8 mouse cellular contexts compared by ENCODE assay signal in the genomic region with DNA sequence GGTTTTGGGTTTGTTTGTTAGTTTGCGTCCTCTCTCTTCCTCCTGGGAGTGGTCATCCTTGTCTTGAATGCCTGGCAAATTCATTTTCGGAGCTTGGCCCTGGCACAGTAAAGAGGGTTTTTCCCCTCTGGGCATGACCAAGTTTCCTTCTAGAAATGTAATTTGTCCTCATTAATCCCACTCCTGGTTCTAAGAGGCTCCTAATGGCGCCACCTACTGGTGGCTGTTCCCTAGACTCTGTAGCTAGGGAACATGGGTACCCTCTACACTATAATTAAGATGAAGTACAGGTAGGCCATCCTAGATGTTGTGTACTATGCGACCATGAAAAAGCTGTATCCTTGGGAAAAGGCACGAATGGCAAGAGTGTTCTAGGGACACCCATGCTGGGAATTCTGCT. TPM values are rescaled to one million over a fixed set of nuclear protein-coding genes. Genes with fewer than 3 reads are reported as not detected.
DNase-seq lines count a peak whose midpoint lies in the region; ATAC-seq lines count a peak whose summit lies in the region.

No protein-coding gene starts in this region.

- intact Hi-C loops in heart, postnatal 14 days (cut with DNase I) = loop anchor here (5.0 to 10.0 kb wide), 3 partner anchors 105 to 215 kb away; no protein-coding TSS in a partner anchor

- ATAC-seq in erythroid progenitor cell, adult 5-6 weeks (replicated peaks; ENCODE audit: low FRiP score, poor library complexity, severe bottlenecking) = no peak

- DNase-seq in heart, postnatal 14 days = peak; percentile 50 to 67
- DNase-seq in heart, adult 11 months = no peak
- peak; percentile 21 for DNase-seq in ovary, postnatal 14 days (ENCODE audit: low spot score)
- DNase-seq in ovary, adult 18-20 months (ENCODE audit: low spot score) = no peak
- peak; percentile 3 for DNase-seq in c-Kit-positive CD71-positive TER-119-positive erythroid progenitor cells, embryonic 14.5 days (ENCODE audit: low spot score)
- DNase-seq in induced T-regulatory cell, adult 2 months (ENCODE audit: low read depth) = peak; percentile 11
- no peak for DNase-seq in spleen, postnatal 14 days (ENCODE audit: low spot score in 2 of 2)

RNA-seq across cellular contexts. Expression of gene Igsf9b, which starts 11.6 kb away (rescaled TPM):
- 1 to 10 TPM; 7.0 to 8.0 TPM for total RNA-seq in heart, postnatal 14 days (2021)
- total RNA-seq in erythroid progenitor cell, adult 5-6 weeks (2015; ENCODE audit: low replicate concordance) = not detected in 2 replicates
- not detected in 2 replicates for total RNA-seq in erythroid progenitor cell, adult 5-6 weeks (2017; ENCODE audit: low replicate concordance)

Comparison
In these comparisons a context has a peak if more than half of its experiments do, and no peak if none do; other contexts are left out.
1. DNase-seq: peak in heart, postnatal 14 days (2 of 2), ovary, postnatal 14 days (single experiment), c-Kit-positive CD71-positive TER-119-positive erythroid progenitor cells, embryonic 14.5 days (single experiment) and induced T-regulatory cell, adult 2 months (single experiment); none in heart, adult 11 months (single experiment), ovary, adult 18-20 months (single experiment) and spleen, postnatal 14 days (0 of 2).
2. RNA of gene Igsf9b, which starts 11.6 kb away (total RNA-seq): 7.0 to 8.0 TPM in heart, postnatal 14 days; not detected in erythroid progenitor cell, adult 5-6 weeks; every median in the first group is over 4 times any median in the second.